Mouse (Mus musculus): Measurements from ENCODE around the gene Vrk3.
A peak's percentile ranks its signal among the peaks of the same experiment; 100 is the strongest.
"Not testable (repeated sequence)": the region's sequence is repeated elsewhere in the genome, so short reads cannot be mapped to it uniquely, and the experiment has no call there.

Vrk3 gene

DNA sequence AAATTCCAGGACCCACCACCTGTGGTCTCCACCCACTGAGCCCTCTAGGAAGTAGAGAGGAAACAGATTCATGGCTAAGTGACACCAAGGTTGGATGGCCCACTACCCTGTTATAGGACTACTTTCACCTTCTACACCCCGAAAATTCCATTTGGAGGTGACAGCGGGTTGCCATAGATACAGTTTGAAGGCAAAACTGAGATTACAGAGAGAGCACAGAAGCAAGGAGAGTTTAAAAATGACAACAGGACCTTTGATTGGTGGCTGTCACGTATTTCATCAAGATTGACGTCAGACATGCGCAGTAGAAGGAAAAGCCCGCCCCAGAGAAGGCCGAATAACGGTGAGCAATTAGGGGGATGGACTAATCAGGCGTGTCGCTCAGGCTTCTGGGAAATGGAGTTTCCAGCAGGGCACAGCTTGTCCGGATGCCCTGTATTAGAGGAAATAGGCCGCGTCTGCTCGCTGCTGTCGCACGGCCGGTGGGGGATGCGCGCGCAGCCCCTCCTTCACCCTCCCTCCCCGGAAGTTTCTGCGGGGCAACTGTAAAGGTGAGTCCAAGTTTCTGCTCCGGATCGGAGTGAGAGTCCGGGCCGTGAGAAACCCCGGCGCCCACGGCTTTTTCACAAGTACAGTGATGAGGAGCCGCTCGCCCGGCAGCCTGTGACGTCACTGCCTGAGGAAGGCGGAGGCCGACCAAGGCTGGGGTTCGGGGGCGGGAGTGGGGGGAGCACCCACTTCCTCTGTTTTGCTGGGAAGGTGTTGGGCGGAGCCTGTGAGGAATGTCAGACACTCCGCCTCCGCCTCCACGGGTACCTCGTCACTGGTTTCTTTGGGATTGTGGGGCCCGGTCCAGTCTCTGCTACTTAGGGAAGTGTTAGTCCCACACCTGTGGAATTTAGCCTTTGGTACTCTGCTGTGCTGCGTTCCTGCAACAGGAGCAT lies at the start of gene Vrk3:
Gene Vrk3 (plus strand): TSS at position 313 of the 944 bp plus-strand sequence.
- DNase-seq (ENCODE audit: low spot score in 2 of 2), result peak; percentile 95 to 98

DNA sequence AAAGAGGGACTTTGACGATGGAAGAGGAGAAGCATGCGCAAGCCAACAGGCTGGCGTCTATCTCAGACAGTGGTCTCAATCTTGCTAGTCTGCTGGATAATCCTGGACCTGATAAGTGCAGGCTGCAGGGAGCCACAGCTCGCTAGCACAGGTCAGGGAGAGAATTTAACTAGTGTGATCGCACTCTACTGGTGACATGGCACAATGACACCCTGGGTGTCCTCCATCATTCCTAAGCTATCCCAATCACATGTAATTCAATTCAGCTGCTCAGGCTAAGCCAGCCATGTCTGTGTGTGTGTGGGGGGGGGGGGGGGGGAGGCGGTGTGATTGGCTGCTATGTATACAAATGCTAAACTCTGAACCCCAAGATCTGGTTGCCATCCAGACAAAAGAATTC lies 46.3 kb upstream of the Vrk3 start:
- peak; percentile 37 to 48 for DNase-seq (ENCODE audit: low spot score in 2 of 2)

DNA sequence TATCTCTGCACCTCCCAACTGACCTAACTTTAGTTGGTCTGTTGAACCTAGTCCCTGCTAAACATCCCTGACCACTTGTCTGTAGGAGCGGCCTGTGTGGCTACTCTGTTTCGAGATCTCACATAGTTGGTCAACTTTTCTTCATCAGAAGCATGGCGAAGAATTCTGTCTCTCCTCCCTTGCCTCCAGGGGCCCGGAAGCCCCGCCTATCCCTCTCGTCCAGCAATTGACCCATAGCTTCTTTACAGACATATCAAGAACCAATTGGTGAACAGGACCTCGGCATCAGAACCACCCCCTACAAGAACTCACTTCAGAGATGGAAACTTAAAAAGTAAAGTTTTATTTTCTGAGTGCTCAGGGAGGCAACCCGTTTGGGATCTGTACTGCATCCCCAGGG lies 45.2 kb upstream of the Vrk3 start:
- DNase-seq (ENCODE audit: low spot score in 2 of 2), result no peak

DNA sequence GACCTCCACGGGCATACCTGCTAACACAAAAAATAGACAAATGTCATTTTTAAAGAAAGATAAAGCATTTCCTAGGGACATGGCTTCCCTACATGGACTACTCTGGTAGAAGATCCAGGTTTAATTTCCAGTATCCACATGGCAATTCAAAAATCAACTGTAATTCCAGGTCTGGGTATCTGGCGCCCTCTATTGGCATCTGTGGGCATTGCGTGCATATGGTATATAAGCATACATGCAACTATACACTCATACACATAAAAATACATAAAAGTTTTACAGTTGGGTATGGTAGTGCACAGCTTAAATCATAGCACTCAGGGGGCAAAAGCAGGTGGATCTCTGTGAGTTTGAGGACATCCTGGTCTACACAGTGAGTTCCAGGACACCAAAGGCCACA lies 43.9 kb upstream of the Vrk3 start:
- peak in 1 of 2 experiments; percentile 47 for DNase-seq (ENCODE audit: low spot score in 2 of 2)

DNA sequence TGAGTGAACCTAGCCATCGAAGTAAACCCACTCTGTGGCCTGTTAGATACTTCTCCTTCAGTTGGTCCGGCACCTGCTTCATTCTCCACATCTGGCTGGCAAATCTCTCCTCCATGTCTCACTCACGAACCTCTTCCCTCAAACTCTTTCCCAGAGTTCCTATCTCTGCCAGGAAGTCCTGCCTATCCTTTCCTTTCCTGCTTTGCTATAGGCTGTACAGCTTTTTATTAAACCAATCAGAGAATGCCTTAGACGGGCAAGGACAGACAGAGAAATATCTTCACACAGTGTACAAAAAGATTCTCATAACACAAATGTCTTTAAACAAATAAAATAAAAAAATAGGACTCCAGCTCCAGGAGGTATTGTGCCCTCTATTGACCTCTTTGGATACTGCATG lies 43.1 kb upstream of the Vrk3 start:
- no peak for DNase-seq (ENCODE audit: low spot score in 2 of 2)

DNA sequence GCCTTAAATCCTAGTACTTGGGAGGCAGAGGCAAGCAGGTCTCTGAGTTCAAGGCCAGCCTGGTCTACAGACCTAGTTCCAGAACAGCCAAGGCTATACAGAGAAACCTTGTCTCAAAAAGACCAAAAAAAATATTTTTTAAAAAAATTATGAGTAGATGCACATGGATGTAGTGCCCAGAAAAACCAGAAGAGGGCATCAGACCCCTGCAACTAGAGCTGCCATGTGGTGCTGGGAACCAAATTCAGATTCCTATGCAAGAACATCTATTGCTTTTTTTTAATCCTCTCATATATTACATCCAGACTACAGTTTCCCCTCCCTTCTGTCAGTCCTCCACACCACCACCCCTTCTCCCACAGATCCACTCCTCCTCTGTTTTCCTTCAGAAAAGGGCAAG lies 41.9 kb upstream of the Vrk3 start:
- DNase-seq (ENCODE audit: low spot score in 2 of 2), result no peak

DNA sequence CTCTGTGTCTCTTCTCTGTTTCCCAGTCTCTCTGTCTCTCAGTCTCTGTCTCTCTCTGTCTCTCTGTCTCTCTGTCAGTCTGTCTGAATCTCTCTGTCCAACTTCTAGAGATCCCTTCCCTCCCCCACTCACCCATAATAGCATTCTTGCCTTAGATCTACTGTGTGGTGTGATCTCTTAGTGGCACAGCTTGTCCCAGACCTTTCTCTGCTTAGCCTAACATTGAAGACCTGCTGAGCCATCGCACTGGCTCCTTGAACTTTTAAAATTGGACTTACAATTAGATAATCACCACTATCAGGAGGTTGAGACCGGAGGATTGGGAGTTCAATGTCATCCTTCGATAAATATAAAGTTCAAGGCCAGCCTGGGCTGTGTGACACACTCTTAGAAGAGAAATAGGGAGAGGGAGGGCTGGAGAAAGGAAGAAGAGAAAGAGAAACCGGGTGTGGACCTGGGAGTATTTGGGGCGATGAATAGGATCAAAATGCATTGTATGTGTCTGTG lies 41.0 kb upstream of the Vrk3 start:
- DNase-seq (ENCODE audit: low spot score in 2 of 2), result no peak

DNA sequence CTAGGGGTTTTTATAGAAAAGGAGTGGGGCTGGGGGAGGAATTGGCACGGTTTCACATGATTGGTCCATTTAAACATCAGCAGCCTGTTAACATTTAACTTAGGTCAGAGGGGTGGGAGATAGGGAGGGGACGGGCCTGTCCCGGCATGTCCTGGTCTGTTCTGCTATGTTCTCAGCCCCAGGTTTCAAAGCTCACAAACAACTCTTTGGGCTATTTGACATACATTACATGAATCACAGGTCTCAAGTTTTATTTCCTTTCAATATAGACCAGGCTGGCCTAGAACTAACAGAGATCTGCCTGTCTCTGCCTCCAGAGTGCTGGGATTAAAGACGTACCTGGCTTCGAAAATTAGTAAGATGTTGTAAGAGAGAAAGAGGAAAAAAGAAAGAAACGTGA lies 40.1 kb upstream of the Vrk3 start:
- DNase-seq (ENCODE audit: low spot score in 2 of 2), result not testable (repeated sequence)

DNA sequence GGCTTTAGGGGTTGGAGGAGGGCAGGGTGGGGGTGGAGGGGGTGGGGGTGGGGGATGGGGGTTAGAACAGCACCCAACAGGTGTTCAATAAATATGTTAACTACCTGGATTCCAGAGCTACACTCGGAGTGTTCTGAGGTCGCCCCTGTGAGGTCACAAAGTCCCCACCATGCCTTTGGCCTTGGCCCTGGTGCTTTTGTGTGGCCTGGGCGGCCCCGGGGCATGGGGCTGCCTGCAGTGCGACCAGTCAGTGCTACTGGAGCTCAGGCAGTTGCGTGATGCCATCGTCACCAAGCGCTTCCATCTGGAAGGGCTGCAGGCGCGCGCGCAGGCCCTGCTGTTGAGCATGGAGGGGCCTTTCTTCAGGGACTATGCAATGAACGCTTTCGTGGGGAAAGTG lies 39.6 kb upstream of the Vrk3 start, which contains the start of gene Izumo2:
Gene Izumo2 (plus strand): TSS at position 169 of the 400 bp plus-strand sequence.
- no peak for DNase-seq (ENCODE audit: low spot score in 2 of 2)

DNA sequence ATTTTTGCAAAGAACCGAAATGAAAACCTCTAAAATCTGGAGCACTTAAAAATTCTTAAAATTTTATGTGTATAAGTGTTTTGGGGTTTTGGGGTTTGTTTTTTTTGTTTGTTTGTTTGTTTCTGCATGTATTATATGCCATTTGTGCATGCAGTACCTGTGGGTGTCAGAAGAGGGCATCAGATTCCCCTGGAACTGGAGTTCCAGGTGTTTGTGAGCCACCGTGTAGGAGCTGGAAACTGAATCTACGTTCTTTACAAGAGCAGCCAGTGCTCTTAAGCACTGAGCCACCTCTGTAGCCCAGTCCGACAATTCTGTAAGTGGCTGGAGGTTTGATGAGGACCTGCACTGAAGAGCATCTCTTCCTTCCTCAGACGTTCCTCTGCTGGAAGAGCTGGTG lies 38.3 kb upstream of the Vrk3 start:
- no peak for DNase-seq (ENCODE audit: low spot score in 2 of 2)

DNA sequence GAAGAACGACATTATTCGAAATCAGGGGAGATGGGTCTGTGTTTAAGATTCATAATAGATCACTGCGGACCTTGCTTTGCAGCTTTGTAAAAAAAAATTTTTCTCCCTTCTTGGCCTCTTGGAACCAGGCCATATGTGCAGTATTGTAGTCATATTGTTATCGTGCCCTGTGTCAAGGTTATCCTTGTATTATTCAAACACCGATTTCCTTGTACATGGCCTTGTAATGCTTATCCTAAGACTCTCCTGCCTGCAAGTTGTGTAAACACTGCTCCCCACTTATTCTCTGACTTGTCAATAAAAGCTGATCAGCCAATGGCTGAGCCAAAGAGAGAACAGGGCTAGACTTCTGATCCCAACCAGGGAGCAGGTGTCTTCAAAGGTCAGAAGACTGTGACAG lies 26.2 kb upstream of the Vrk3 start:
- DNase-seq (ENCODE audit: low spot score in 2 of 2), result no peak

DNA sequence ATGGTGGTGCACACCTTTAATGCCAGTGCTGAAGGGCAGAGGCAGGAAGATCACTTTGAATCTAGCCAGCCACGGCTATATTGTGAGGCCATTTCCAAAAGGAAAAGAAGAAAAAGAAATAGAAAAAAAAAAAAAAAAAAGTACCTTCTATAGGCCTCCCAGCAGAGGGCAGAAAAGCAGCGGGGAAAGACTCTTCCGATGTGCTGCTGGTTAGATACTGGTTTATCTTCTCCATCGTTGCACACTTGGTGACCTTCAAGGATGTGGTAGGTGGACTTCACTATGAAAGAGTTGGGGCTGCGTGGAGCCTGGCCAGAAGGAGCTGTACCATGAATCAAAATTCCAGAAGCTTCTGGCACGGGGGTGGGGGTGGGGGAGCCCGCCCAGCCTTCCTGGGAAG lies 23.9 kb upstream of the Vrk3 start:
- peak; percentile 35 to 43 for DNase-seq (ENCODE audit: low spot score in 2 of 2)

DNA sequence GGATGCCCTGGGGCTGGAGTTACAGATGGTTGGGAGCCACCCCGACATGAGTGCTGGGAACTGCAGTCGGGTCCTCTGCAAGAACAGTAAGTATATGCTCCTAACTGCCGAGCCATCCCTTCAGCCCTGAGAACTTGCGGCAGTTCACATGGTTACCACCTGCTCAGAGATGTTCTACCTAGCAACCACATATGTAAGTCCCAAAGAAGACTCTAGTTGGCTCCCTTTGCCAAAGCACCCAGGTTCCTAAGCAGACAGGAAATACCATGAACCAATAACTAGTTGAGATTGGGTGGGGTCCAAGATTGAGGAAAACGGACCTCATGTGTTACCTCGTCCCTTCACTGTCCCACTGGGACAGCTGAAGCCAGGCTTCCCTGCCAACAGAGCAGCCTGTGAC lies 21.9 kb upstream of the Vrk3 start:
- peak; percentile 29 to 44 for DNase-seq (ENCODE audit: low spot score in 2 of 2)

DNA sequence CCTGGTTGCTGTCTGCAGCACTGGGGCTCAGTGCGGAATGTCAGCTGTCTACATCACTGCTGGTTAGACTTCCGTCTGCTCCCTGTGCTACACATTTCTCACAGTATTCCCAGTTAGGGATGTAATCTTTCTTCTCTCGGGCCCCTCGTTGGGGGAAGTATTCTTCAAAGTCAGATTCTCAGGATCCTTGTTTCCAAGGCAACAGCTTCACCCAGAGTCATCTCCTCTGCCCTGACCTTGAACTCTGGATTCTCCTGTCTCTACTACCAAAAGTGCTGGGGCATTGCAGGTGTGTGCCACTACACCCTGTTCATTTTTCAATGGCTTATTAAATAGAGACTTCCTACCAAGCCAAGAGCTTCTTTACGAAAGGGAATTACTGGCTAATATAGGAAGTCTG lies 21.1 kb upstream of the Vrk3 start:
- DNase-seq (ENCODE audit: low spot score in 2 of 2), result no peak

DNA sequence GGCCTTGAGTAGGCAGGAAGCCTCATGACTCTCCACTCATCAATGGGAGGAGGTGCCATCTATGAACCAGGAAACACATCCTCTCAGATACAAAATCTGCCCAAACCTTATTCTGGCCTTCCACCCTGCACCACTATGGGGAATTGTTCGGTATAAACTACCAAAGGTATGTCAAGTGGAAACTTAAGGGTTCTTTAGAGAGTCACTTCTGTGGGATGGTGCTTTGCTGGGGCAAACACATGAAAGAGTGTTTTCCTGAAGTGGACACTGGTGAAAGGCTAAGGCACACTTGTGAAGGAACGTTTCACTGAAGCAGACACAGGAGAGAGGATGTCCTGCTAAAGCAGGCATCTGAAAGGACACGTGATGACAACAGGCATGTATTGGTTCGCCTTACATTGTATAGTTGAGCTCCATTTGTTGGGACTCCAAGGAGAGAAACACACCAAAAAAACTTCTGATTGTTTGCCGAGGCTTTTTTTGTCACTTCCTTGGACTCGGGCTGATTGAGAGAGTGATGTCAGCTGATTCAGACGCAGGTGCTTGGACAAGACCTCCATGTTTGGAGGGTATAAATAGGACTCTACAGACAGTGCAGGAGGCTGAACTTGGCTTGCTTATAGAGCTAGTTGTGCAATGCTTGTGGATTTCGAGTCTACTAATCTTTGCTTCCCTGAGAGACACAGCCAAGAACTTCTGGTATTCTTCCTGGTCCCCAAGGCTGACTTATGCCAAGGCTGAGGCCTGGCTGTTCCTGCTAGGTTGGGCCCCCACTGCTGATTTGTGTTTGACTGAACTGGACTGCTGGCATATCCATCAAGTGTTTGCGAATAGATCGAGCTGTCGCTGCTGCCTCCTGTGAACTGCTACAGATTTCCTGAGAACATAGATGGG lies 19.9 kb upstream of the Vrk3 start:
- DNase-seq (ENCODE audit: low spot score in 2 of 2), result no peak

DNA sequence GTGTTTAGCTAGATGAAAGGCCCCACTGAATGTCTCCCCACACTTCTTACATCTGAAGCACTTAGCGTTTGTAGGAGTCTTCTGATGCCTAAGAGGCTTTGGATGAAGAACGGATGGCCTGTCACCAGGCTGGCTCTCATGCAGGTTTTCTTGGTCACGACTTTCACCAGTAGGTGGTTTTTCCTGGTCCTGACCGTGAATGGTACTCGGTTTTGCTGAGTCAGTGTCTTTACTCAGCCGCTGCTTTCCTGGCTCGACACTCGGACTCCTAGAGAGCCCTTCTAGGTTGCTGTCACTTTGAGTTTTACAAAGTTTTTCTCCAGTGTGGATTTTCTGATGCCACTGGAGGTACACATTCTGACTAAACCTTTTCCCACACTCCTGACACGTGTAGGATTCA lies 14.5 kb upstream of the Vrk3 start:
- no peak for DNase-seq (ENCODE audit: low spot score in 2 of 2)

DNA sequence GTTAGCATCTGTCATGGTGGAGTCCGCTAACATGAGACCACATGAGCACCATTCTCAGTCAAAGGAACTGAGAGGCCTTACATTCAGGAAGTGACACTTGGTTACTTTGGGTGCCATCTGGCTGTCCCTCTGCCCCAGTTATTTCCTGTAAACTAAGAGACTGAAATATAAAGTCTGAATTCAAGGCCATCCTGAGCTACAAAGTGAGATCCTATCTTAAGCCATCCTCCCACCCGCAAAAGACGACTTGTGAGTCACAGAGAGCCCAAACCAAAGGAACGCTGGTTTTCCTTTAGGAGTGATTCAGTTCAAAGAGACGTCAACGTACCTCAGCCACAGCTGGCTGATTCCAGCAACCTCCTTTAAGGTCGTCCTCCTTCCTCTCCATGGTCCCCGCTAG lies 6.9 kb upstream of the Vrk3 start:
- DNase-seq (ENCODE audit: low spot score in 2 of 2), result no peak

DNA sequence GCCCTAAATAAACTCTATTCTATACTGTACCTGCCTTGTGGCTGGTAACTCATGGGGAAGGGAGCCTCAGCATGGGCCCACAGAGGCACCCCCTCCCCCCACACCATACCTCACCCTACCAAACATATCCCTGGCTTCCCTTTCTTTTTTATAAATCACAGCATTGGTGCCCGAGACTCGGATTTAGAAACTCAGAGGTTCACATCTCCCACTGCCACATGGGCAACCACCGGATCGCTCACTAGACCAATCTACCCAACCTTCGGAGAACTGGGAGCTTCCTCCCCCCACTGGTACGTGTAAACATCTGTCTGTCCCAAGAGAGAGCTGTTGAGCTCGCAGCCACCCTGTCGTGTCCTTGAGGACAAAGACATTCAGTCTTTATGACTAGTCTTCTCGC lies 3.9 kb upstream of the Vrk3 start:
- DNase-seq (ENCODE audit: low spot score in 2 of 2), result no peak

DNA sequence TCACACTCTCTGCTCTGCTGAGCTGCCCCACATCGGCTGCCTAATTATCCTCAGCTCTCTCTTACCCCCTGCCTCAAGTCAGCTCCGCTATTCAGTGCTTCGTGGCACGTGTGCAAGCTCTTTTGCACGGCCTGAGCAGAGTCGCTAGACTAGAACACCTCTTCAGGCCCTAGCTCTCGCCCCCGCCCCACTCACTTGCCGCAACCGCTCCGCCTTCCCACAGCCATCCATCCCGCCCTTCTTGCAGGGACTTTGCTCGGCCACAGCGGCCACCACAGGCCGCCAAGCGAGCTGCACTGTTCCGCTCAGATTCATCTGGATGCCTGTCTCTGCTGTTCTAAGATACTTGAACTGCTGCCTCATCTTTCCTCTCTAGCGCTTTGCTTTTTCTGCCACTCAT lies 3.1 kb upstream of the Vrk3 start:
- peak; percentile 87 to 89 for DNase-seq (ENCODE audit: low spot score in 2 of 2)

DNA sequence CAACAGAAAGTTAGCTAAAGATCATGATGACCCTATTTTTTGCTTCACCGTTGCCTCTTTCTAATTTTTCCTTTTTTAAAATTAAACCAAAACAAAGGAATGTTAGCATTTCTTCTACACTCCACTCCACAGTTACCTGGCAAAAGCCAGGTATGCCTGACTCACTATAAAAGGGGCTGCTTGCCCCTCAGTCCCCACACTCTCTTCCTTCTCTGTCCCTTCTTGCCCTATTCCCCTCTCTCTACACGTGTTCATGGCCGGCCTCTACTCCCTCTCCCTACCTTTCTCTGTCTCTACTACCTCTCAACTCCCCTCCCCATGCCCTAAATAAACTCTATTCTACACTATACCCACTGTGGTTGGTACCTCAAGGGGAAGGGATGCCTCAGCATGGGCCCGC lies 1.1 kb upstream of the Vrk3 start:
- DNase-seq (ENCODE audit: low spot score in 2 of 2), result no peak

DNA sequence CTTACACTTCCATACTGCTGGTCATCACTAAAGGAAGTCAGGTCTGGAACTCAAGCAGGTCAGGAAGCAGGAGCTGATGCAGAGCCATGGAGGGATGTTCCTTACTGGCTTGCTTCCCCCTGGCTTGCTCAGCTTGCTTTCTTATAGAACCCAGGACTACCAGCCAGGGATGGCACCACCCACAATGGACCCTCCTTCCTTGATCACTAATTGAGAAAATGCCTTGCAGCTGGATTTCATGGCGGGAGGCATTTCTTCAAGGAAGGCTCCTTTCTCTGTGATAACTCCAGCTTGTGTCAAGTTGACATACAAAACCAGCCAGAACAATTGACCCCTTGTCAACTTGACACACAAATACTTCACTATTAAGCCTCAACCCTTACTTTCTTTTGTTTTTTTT lies 2.7 kb downstream of the Vrk3 start, which contains the start of gene Zfp473:
Gene Zfp473 (minus strand): TSS at position 101 of the 400 bp plus-strand sequence.
- not testable (repeated sequence) for DNase-seq (ENCODE audit: low spot score in 2 of 2)

DNA sequence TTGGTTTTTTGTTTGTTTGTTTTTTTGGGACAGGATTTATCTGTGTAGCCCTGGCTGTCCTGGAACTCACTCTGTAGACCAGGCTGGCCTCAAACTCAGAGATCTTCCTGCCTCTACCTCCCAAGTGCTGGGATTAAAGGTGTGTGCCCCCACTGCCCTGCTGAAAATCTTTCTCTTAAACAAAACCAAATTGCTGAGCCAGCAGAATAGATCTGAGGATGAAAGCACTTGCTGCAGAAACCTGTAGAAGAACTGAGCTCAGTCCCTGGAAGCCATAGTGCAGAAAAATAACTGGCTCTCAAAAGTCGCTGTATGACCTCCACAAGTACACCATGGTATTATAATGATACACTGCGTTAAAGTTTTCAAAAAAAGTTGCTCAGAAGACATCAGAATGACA lies 9.0 kb downstream of the Vrk3 start:
- no peak for DNase-seq (ENCODE audit: low spot score in 2 of 2)
